Mouse (Mus musculus): ENCODE results near the gene Gm21310. TPM values are rescaled to one million over a fixed set of nuclear protein-coding genes. Genes with fewer than 3 reads are reported as not detected.

The Gm21310 gene
- polyA plus RNA-seq (2015; fragmentation: Nextera tagmentation; extraction: Ambion mirVana), result not detected in 2 replicates

DNA sequence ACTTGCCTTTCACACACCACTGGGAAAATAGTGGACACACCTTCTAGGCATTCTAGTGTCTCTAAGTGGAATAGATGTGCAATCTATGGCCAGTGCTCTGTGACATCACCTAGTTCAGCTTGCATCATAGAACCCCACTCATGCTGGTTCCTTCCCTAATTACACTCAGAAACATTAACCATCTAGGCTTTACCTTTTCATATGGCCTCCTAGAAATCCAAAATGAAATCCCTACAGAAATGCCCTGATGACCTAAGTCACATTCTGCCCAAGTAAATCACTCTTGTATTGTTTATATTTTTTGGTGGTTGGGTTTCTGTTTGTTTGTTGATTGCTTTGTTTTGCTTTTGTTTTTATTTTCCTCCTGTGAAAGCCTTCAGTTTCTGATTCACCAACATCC lies at the start of gene Gm21310:
Gm21310 (minus strand) TSS at position 101 of the 400 bp plus-strand sequence.

Other genes starting within 250 kb of the Gm21310 start
- gene Gm20834, start 177.4 kb upstream of the Gm21310 start, polyA plus RNA-seq (2015; fragmentation: Nextera tagmentation; extraction: Ambion mirVana), result not detected in 2 replicates